17 mouse cellular contexts compared by ENCODE assay signal in the genomic region with DNA sequence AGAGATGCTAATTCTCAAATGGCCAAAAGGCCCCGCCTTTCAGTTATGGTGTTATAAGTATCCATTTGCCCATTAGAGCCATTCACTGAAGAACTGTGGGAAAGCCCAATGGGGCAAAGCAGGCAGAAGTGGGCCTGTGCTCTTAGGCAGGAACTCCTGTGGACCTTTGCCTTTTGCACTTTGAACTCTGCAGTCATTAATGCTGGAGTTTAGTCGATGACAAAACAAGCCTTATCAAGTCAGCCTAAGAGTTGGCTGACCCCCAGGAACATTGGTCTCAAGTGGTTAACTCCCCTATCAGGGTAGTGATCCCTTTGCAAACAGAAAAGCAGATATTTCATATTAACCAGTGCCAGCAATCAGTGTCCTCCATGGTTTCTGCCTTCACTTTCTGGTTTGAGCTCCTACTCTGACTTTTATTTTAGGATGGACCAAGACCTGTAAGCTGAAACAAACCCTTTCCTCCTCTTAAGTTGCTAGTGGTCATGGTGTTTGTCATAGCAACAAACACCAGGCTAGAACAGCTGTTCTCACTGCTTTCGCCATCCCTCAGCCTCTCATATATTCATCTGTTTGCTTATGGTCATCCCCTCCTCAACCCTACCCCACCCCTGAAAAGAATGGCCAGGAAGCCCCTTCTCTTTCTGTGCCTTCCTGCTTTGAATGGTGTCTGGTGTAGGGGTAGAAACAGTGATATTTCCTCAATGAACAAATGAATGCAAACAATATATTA. TPM values are rescaled to one million over a fixed set of nuclear protein-coding genes. Genes with fewer than 3 reads are reported as not detected.
DNase-seq lines count a peak whose midpoint lies in the region; ATAC-seq and TF ChIP-seq lines count a peak whose summit lies in the region.
"Had no signal": no experiment of that assay in that cellular context is flagged by ENCODE, and none has a peak within 500 bp of the region (broad histone marks: within the 10 kb centered on the region; RNA-seq: fewer than 3 reads in every experiment).

No protein-coding gene starts in this region.

- no peaks in the 10 kb centered on the region for H3K36me3 ChIP-seq in liver, embryonic 11.5 days (ENCODE audit: control insufficient read depth, insufficient read depth, low read length)
- no peaks in the 10 kb centered on the region for H3K36me3 ChIP-seq in MEL (ENCODE audit: control insufficient read depth in 1 of 2, insufficient read depth in 2 of 2, low read length in 2 of 2)
- no peaks in the 10 kb centered on the region for H3K36me3 ChIP-seq in liver, embryonic 16.5 days (ENCODE audit: control insufficient read depth, insufficient read depth)

- H3K4me1 ChIP-seq in liver, embryonic 11.5 days (replicated peaks; ENCODE audit: control insufficient read depth, insufficient read depth, low read length), result no peaks in the 10 kb centered on the region
- H3K4me1 ChIP-seq in MEL (ENCODE audit: control insufficient read depth in 1 of 2, insufficient read depth in 2 of 2, low read length in 2 of 2), result no peaks in the 10 kb centered on the region
- H3K4me1 ChIP-seq in liver, embryonic 16.5 days (ENCODE audit: control insufficient read depth, low read depth, low read length), result no peaks in the 10 kb centered on the region

- no peak overlapping the region for H3K4me2 ChIP-seq in liver, embryonic 11.5 days
- H3K4me2 ChIP-seq in liver, embryonic 16.5 days (ENCODE audit: low read depth, low read length), result no peak overlapping the region
- H3K4me2 ChIP-seq: hindbrain, embryonic 14.5 days had no signal

- TF ChIP-seq CTCF in MEL (IDR thresholded peaks at IDR 0.05 in 2 of 3, conservative IDR thresholded peaks at IDR 0.05 in 1 of 3; ENCODE audit: control insufficient read depth in 1 of 3, insufficient read depth in 1 of 3, low read depth in 2 of 3, low read length in 3 of 3, poor library complexity in 1 of 3, severe bottlenecking in 1 of 3), result no peak

- H3K4me3 ChIP-seq in liver, embryonic 11.5 days (ENCODE audit: low read depth, low read length), result no peak overlapping the region
- no peak overlapping the region for H3K4me3 ChIP-seq in MEL (ENCODE audit: control insufficient read depth in 1 of 2, insufficient read depth in 1 of 2, low read depth in 2 of 2, low read length in 2 of 2)
- no peak overlapping the region for H3K4me3 ChIP-seq in liver, embryonic 16.5 days (ENCODE audit: low read depth, low read length)

- H3K79me2 ChIP-seq in MEL (ENCODE audit: control insufficient read depth, insufficient read depth, low read length, poor library complexity), result no peaks in the 10 kb centered on the region

- no peak for TF ChIP-seq POLR2A in MEL (IDR thresholded peaks at IDR 0.05; ENCODE audit: control insufficient read depth in 1 of 2, insufficient read depth in 1 of 2, low read depth in 1 of 2, low read length in 2 of 2, poor library complexity in 1 of 2)

- no peak overlapping the region for H3K27ac ChIP-seq in liver, embryonic 11.5 days (ENCODE audit: low read depth, low read length)
- no peak overlapping the region for H3K27ac ChIP-seq in MEL (ENCODE audit: control insufficient read depth, low read depth, low read length)
- no peak overlapping the region for H3K27ac ChIP-seq in liver, embryonic 16.5 days (ENCODE audit: low read length)
- H3K27ac ChIP-seq: hindbrain, embryonic 14.5 days; macrophage had no signal

- peaks cover 68% of the 10 kb centered on the region for H3K9me3 ChIP-seq in liver, embryonic 11.5 days (ENCODE audit: control insufficient read depth, low read length)
- H3K9me3 ChIP-seq in MEL (replicated peaks; ENCODE audit: insufficient read depth, low read length), result no peaks in the 10 kb centered on the region
- H3K9me3 ChIP-seq in liver, embryonic 16.5 days (replicated peaks; ENCODE audit: control insufficient read depth, low read length), result no peaks in the 10 kb centered on the region

- no peak for TF ChIP-seq EP300 in MEL (IDR thresholded peaks at IDR 0.05; ENCODE audit: low read depth in 1 of 2, low read length in 2 of 2)

- ATAC-seq in CD4-positive, CD25-positive, alpha-beta regulatory T cell, adult 4 months, result no peak
- ATAC-seq in liver, embryonic 11.5 days (replicated peaks; ENCODE audit: low FRiP score), result no peak; the same call in 1 of the 2 replicates
- ATAC-seq in liver, embryonic 16.5 days (ENCODE audit: low read depth), result peak; percentile 39
- ATAC-seq: forebrain, embryonic 16.5 days had no signal

- DNase-seq in CD4-positive, CD25-positive, alpha-beta regulatory T cell, adult 2 months (ENCODE audit: low read depth, low spot score), result peak; percentile 13
- peak; percentile 13 for DNase-seq in liver
- no peak for DNase-seq in liver, embryonic 11.5 days (ENCODE audit: low spot score)
- DNase-seq in MEL (ENCODE audit: low read depth, low spot score), result no peak
- DNase-seq in retina, postnatal 1 day, result no peak
- no peak for DNase-seq in gastrocnemius, postnatal 36 days

- WGBS in liver, embryonic 11.5 days, result 35% methylated on average over 3 of the region's 3 CpGs
- 23% methylated on average over 3 of the region's 3 CpGs for WGBS in liver, embryonic 16.5 days (ENCODE audit: insufficient replicate concordance)

- TF ChIP-seq RAD21 in MEL (IDR thresholded peaks at IDR 0.05; ENCODE audit: low read depth, low read length), result no peak

- no peak overlapping the region for H3K9ac ChIP-seq in liver, embryonic 11.5 days (ENCODE audit: low read depth, low read length)
- H3K9ac ChIP-seq in MEL (ENCODE audit: control insufficient read depth, low read depth, low read length, poor library complexity, severe bottlenecking), result no peak overlapping the region
- H3K9ac ChIP-seq in liver, embryonic 16.5 days (ENCODE audit: low read depth, low read length), result no peak overlapping the region
- H3K9ac ChIP-seq: hindbrain, embryonic 14.5 days had no signal

- intact Hi-C loops in gastrocnemius, postnatal 36 days (cut with DNase I), result no loop called here

- H3K27me3 ChIP-seq in liver, embryonic 11.5 days (replicated peaks; ENCODE audit: control insufficient read depth, insufficient read depth, low read length), result no peaks in the 10 kb centered on the region
- no peaks in the 10 kb centered on the region for H3K27me3 ChIP-seq in MEL (ENCODE audit: control insufficient read depth in 1 of 2, insufficient read depth in 2 of 2, low read length in 2 of 2)
- H3K27me3 ChIP-seq in liver, embryonic 16.5 days (ENCODE audit: control insufficient read depth, insufficient read depth, low read depth, low read length), result no peaks in the 10 kb centered on the region

TF ChIP-seq in MEL, 35 proteins besides CTCF, POLR2A, EP300 and RAD21:
- TF ChIP-seq MAFK (IDR thresholded peaks at IDR 0.05; ENCODE audit: borderline replicate concordance, low read depth, low read length), result no peak
- TF ChIP-seq JUND (IDR thresholded peaks at IDR 0.05; ENCODE audit: low read depth, low read length), result 0 out of 2 replicates have a peak, but pooled peaks have one; percentile 1

RNA-seq across cellular contexts. Expression of a gene that starts 10.8 kb away (rescaled TPM):
- not detected for polyA plus RNA-seq in CD4-positive, CD25-positive, alpha-beta regulatory T cell, adult 4 months (2017; shearing (Covaris generic))
- polyA plus RNA-seq in liver, embryonic 11.5 days (2014; fragmentation: Nextera tagmentation; extraction: Ambion mirVana), result not detected in 2 replicates
- total RNA-seq in MEL (2012; rRNA removed), result not detected in 2 replicates
- polyA plus RNA-seq in MEL (2012; ENCODE audit: insufficient read depth in 1 of 2, insufficient read length in 2 of 2, low read depth in 1 of 2, low replicate concordance in 2 of 2, missing spikeins in 1 of 2), result not detected
- polyA plus RNA-seq in liver, embryonic 16.5 days (2015; fragmentation: Nextera tagmentation; extraction: Ambion mirVana), result not detected in 2 replicates
- not detected for total RNA-seq in gastrocnemius, postnatal 36 days (2021)
- total RNA-seq: gastrocnemius, adult 18-20 months; heart, adult 18-20 months had no signal
- polyA plus RNA-seq: heart, postnatal 0 days; large intestine, adult 2 months; limb, embryonic 11.5 days; macrophage; thymus, postnatal 0 days had no signal

RNA-seq across cellular contexts. Expression of a gene that starts 10.8 kb away (rescaled TPM):
- polyA plus RNA-seq in CD4-positive, CD25-positive, alpha-beta regulatory T cell, adult 4 months (2017; shearing (Covaris generic)), result 10 to 100 TPM; 56.6 to 72.9 TPM
- polyA plus RNA-seq in liver, embryonic 11.5 days (2014; fragmentation: Nextera tagmentation; extraction: Ambion mirVana), result 146 and 168 TPM in 2 replicates
- 58.6 and 59.4 TPM in 2 replicates for total RNA-seq in MEL (2012; rRNA removed)
- 100 to 1,000 TPM in 1 of 2 experiments, 10 to 100 TPM in 1; 76.3 to 103 TPM for polyA plus RNA-seq in MEL (2012; ENCODE audit: insufficient read depth in 1 of 2, insufficient read length in 2 of 2, low read depth in 1 of 2, low replicate concordance in 2 of 2, missing spikeins in 1 of 2)
- 69.3 and 71.4 TPM in 2 replicates for polyA plus RNA-seq in liver, embryonic 16.5 days (2015; fragmentation: Nextera tagmentation; extraction: Ambion mirVana)
- 1 to 10 TPM; 7.3 to 8.1 TPM for total RNA-seq in gastrocnemius, postnatal 36 days (2021)

Comparison
In these comparisons a context has a peak if more than half of its experiments do, and no peak if none do; other contexts are left out.
1. DNase-seq: peak in CD4-positive, CD25-positive, alpha-beta regulatory T cell, adult 2 months (single experiment) and liver (single experiment); none in liver, embryonic 11.5 days (single experiment), MEL (single experiment), retina, postnatal 1 day (single experiment) and gastrocnemius, postnatal 36 days (0 of 2).